In genomic region chr4:11887377-11887776, GRCm38 (mm10) we compare ENCODE assay signal across 11 mouse cellular contexts.
DNase-seq lines count a peak whose midpoint lies in the region; ATAC-seq lines count a peak whose summit lies in the region.
"Had no signal": no experiment of that assay in that cellular context is flagged by ENCODE, and none has a peak within 500 bp of the region (broad histone marks: within the 10 kb centered on the region; RNA-seq: fewer than 3 reads in every experiment).

No protein-coding gene starts in this region.

- no peaks in the 10 kb centered on the region for H3K9me3 ChIP-seq in forebrain, embryonic 13.5 days (replicated peaks)
- no peaks in the 10 kb centered on the region for H3K9me3 ChIP-seq in intestine, embryonic 14.5 days (ENCODE audit: control insufficient read depth, low read length)
- H3K9me3 ChIP-seq in neural tube, embryonic 15.5 days (replicated peaks): no peaks in the 10 kb centered on the region
- no peaks in the 10 kb centered on the region for H3K9me3 ChIP-seq in kidney, embryonic 14.5 days (ENCODE audit: control insufficient read depth, low read length)
- H3K9me3 ChIP-seq: limb, embryonic 12.5 days had no signal

- no peaks in the 10 kb centered on the region for H3K27me3 ChIP-seq in forebrain, embryonic 13.5 days
- H3K27me3 ChIP-seq in intestine, embryonic 14.5 days (replicated peaks; ENCODE audit: control insufficient read depth, insufficient read depth, low read length): no peaks in the 10 kb centered on the region
- no peaks in the 10 kb centered on the region for H3K27me3 ChIP-seq in neural tube, embryonic 15.5 days (replicated peaks)
- H3K27me3 ChIP-seq in kidney, embryonic 14.5 days (ENCODE audit: control insufficient read depth, insufficient read depth, low read length): no peaks in the 10 kb centered on the region
- H3K27me3 ChIP-seq: limb, embryonic 12.5 days had no signal

- no peak overlapping the region for H3K4me2 ChIP-seq in forebrain, embryonic 13.5 days
- no peak overlapping the region for H3K4me2 ChIP-seq in intestine, embryonic 14.5 days (ENCODE audit: low read length)
- no peak overlapping the region for H3K4me2 ChIP-seq in neural tube, embryonic 15.5 days
- H3K4me2 ChIP-seq in kidney, embryonic 14.5 days (replicated peaks; ENCODE audit: low read depth, low read length): no peak overlapping the region
- H3K4me2 ChIP-seq: heart, embryonic 11.5 days; limb, embryonic 12.5 days had no signal

- peak; percentile 68 for DNase-seq in heart, adult 11 months
- DNase-seq in heart, adult 18-20 months: no peak
- DNase-seq in intestine, embryonic 14.5 days (ENCODE audit: low spot score): no peak
- DNase-seq in gastrocnemius, adult 18-20 months (ENCODE audit: low spot score): no peak
- no peak for DNase-seq in frontal cortex, postnatal 14 days (ENCODE audit: low spot score in 2 of 2)
- DNase-seq: right cerebral cortex, postnatal 4 days had no signal

- H3K4me3 ChIP-seq in forebrain, embryonic 13.5 days: no peak overlapping the region
- no peak overlapping the region for H3K4me3 ChIP-seq in intestine, embryonic 14.5 days (ENCODE audit: low read depth, low read length)
- H3K4me3 ChIP-seq in neural tube, embryonic 15.5 days (replicated peaks): no peak overlapping the region
- H3K4me3 ChIP-seq in kidney, embryonic 14.5 days (ENCODE audit: low read length): no peak overlapping the region
- H3K4me3 ChIP-seq: limb, embryonic 12.5 days had no signal

- H3K9ac ChIP-seq in forebrain, embryonic 13.5 days: no peak overlapping the region
- H3K9ac ChIP-seq in intestine, embryonic 14.5 days (ENCODE audit: low read length): no peak overlapping the region
- H3K9ac ChIP-seq in neural tube, embryonic 15.5 days (replicated peaks): no peak overlapping the region
- no peak overlapping the region for H3K9ac ChIP-seq in kidney, embryonic 14.5 days (ENCODE audit: low read depth, low read length)
- H3K9ac ChIP-seq: limb, embryonic 12.5 days had no signal

- WGBS in forebrain, embryonic 13.5 days: 6% methylated on average over 1 of the region's 1 CpGs
- WGBS in intestine, embryonic 14.5 days: 19% methylated on average over 1 of the region's 1 CpGs
- 0% methylated on average over 1 of the region's 1 CpGs for WGBS in neural tube, embryonic 15.5 days
- WGBS in kidney, embryonic 14.5 days: 0% methylated on average over 1 of the region's 1 CpGs

- no peaks in the 10 kb centered on the region for H3K36me3 ChIP-seq in forebrain, embryonic 13.5 days (ENCODE audit: poor library complexity, severe bottlenecking)
- H3K36me3 ChIP-seq in intestine, embryonic 14.5 days (ENCODE audit: control insufficient read depth, insufficient read depth, low read length): no peaks in the 10 kb centered on the region
- no peaks in the 10 kb centered on the region for H3K36me3 ChIP-seq in neural tube, embryonic 15.5 days
- H3K36me3 ChIP-seq in kidney, embryonic 14.5 days (ENCODE audit: control insufficient read depth, insufficient read depth, low read length): no peaks in the 10 kb centered on the region
- H3K36me3 ChIP-seq: limb, embryonic 12.5 days had no signal

- H3K4me1 ChIP-seq in forebrain, embryonic 13.5 days: peaks cover 7% of the 10 kb centered on the region
- peaks cover 16% of the 10 kb centered on the region; the same call in 1 of the 2 replicates for H3K4me1 ChIP-seq in intestine, embryonic 14.5 days (replicated peaks; ENCODE audit: control insufficient read depth, insufficient read depth, low read length)
- H3K4me1 ChIP-seq in neural tube, embryonic 15.5 days: peaks cover 6% of the 10 kb centered on the region
- no peaks in the 10 kb centered on the region for H3K4me1 ChIP-seq in kidney, embryonic 14.5 days (ENCODE audit: control insufficient read depth, insufficient read depth, low read length)

- peak; percentile 80 for ATAC-seq in forebrain, embryonic 13.5 days
- peak; percentile 87 for ATAC-seq in intestine, embryonic 14.5 days (replicated peaks; ENCODE audit: low FRiP score, low TSS enrichment, low read depth)
- ATAC-seq in neural tube, embryonic 15.5 days (ENCODE audit: low FRiP score): peak; percentile 69
- ATAC-seq in kidney, embryonic 14.5 days (ENCODE audit: low FRiP score, low TSS enrichment): no peak

- no peak overlapping the region for H3K27ac ChIP-seq in forebrain, embryonic 13.5 days
- no peak overlapping the region for H3K27ac ChIP-seq in intestine, embryonic 14.5 days (ENCODE audit: low read depth)
- H3K27ac ChIP-seq in neural tube, embryonic 15.5 days (replicated peaks): no peak overlapping the region
- no peak overlapping the region for H3K27ac ChIP-seq in kidney, embryonic 14.5 days (ENCODE audit: low read depth, low read length)
- H3K27ac ChIP-seq: limb, embryonic 12.5 days had no signal
